Mouse (Mus musculus) activated CD4-positive, CD25-positive, alpha-beta regulatory T cell (primary cell): ENCODE measurements around the gene Evi2. TPM values are rescaled to one million over a fixed set of nuclear protein-coding genes. Genes with fewer than 3 reads are reported as not detected.

Experiments used
- polyA plus RNA-seq, 2 experiments: library from polyadenylated mRNA; unstranded; fragments of 100-300 nt; shearing (Covaris generic); gene quantifications; one replicate each; pipeline ENCODE4 v1.2.1; 2017

Gene Evi2
- 1 to 10 TPM; 3.2 to 4.1 TPM for polyA plus RNA-seq

GRCm38 (mm10) chr11:79530333-79530761 lies at the start of gene Evi2, which contains the start of gene Evi2a:
TSS of gene Evi2 (minus strand) at chr11:79530589.
TSS of gene Evi2a (minus strand) at chr11:79530609.

DNA sequence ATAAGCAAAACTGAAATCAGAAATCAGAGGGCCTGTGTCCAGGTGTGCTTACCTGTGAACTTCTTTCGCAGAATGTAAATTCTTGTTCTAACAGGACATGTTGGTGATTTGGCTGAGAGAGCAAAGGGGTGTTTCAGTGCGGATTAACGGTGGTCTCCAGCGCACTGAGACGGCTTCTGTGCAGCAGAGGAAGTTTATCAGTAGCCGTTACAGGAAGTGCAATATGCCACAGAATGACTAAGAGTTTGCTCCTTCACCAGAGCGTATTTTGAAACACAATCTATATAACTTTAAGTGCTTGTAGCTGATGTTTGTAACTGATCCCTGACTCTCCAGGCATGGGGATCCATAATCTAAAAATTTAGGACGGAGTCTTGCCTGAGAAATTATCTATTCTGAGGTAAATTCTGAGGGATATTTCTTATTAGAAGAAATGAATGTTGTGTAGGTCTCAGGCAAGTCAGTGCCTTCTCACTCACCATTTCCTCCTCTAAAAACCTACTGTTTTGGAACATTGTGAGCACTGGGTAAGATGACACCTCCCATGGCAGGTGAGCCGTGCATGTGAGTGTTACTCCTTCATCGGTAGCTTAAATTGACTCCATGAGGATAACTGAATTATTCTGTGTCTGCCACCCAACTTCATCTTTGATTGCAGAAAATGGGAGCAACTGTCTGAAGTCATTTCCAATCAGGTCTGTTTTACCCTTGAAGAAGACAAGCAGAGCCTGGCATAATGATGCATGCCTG lies 6.7 kb downstream of the Evi2 start, which contains the start of gene Evi2b:
Gene Evi2b, minus strand, starts transcription at position 203 of the 750 bp plus-strand sequence.

DNA sequence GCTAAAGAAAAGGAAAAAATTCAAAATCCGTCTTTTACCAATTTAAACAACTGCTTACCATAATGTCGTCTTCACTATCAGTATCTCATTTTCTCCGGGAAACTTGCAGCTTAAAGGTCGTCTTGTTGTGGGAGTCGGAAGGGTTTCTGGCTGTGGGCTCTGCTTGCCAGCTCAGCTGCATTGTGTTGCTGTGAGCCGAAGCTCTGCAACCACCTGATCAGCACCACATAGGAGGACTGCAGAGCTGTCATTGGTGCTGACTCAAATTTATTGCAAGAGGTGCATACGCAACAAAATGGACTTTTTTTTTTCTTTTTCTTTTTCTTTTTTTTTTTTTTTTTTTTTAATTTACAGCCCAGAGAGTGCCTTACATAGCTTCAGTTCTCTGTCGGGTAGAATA lies 26.5 kb downstream of the Evi2 start, which contains the start of gene Omg:
Gene Omg, minus strand, starts transcription at position 240 of the 400 bp plus-strand sequence.

Other genes starting within 250 kb of the Evi2 start
- under 1 TPM in 1 of 2 experiments, not detected in 1; 0.25 TPM for gene Gm9964, start 233.7 kb downstream of the Evi2 start, polyA plus RNA-seq
- gene Nf1, start 190.9 kb downstream of the Evi2 start, polyA plus RNA-seq: 1 to 10 TPM; 1.3 to 2.1 TPM
- not detected for gene Omg, start 26.5 kb downstream of the Evi2 start, polyA plus RNA-seq
- 10 to 100 TPM; 59.4 to 66.3 TPM for gene Evi2b, start 6.8 kb downstream of the Evi2 start, polyA plus RNA-seq
- 10 to 100 TPM; 28.2 to 33.4 TPM for gene Evi2a, start within 50 bp of the Evi2 start, polyA plus RNA-seq
- 10 to 100 TPM; 16.5 to 24.6 TPM for gene Rab11fip4, start 60.6 kb upstream of the Evi2 start, polyA plus RNA-seq